Mouse (Mus musculus): ENCODE measurements around the gene Trap1.
"Not testable (repeated sequence)": the region's sequence is repeated elsewhere in the genome, so short reads cannot be mapped to it uniquely, and the experiment has no call there.

The Trap1 gene

GRCm38 (mm10) chr16:4077384-4078061 is at the start of gene Trap1:
TSS of gene Trap1 (minus strand) at chr16:4077827.
- peak; percentile 93 to 99 for DNase-seq (ENCODE audit: inconsistent age in 2 of 2, low spot score in 1 of 2)

GRCm38 (mm10) chr16:4117072-4117471 is 39.4 kb upstream of the Trap1 start:
- no peak for DNase-seq (ENCODE audit: inconsistent age in 2 of 2, low spot score in 1 of 2)

GRCm38 (mm10) chr16:4100374-4100773 is 22.7 kb upstream of the Trap1 start:
- DNase-seq (ENCODE audit: inconsistent age in 2 of 2, low spot score in 1 of 2): no peak

GRCm38 (mm10) chr16:4097521-4097920 is 19.9 kb upstream of the Trap1 start:
- no peak for DNase-seq (ENCODE audit: inconsistent age in 2 of 2, low spot score in 1 of 2)

GRCm38 (mm10) chr16:4096898-4097297 is 19.3 kb upstream of the Trap1 start:
- DNase-seq (ENCODE audit: inconsistent age in 2 of 2, low spot score in 1 of 2): no peak

GRCm38 (mm10) chr16:4096141-4096540 is 18.5 kb upstream of the Trap1 start:
- peak in 1 of 2 experiments; percentile 24 for DNase-seq (ENCODE audit: inconsistent age in 2 of 2, low spot score in 1 of 2)

GRCm38 (mm10) chr16:4087214-4087913 is 9.7 kb upstream of the Trap1 start:
- DNase-seq (ENCODE audit: inconsistent age in 2 of 2, low spot score in 1 of 2): no peak

GRCm38 (mm10) chr16:4085851-4086387 is 8.3 kb upstream of the Trap1 start:
- DNase-seq (ENCODE audit: inconsistent age in 2 of 2, low spot score in 1 of 2): no peak

GRCm38 (mm10) chr16:4085051-4085450 is 7.4 kb upstream of the Trap1 start:
- DNase-seq (ENCODE audit: inconsistent age in 2 of 2, low spot score in 1 of 2): no peak

- not testable (repeated sequence) for DNase-seq (ENCODE audit: inconsistent age in 2 of 2, low spot score in 1 of 2)
Measured at GRCm38 (mm10) chr16:4080419-4080818, 2.8 kb upstream of the Trap1 start.

- no peak for DNase-seq (ENCODE audit: inconsistent age in 2 of 2, low spot score in 1 of 2)
Measured at GRCm38 (mm10) chr16:4079656-4080055, 2.0 kb upstream of the Trap1 start.

- peak in 1 of 2 experiments; percentile 60 for DNase-seq (ENCODE audit: inconsistent age in 2 of 2, low spot score in 1 of 2)
Measured at GRCm38 (mm10) chr16:4078302-4078701, 675 bp upstream of the Trap1 start.

GRCm38 (mm10) chr16:4074836-4075235 is 2.8 kb downstream of the Trap1 start:
- no peak for DNase-seq (ENCODE audit: inconsistent age in 2 of 2, low spot score in 1 of 2)

- DNase-seq (ENCODE audit: inconsistent age in 2 of 2, low spot score in 1 of 2): no peak
Measured at GRCm38 (mm10) chr16:4074297-4074696, 3.3 kb downstream of the Trap1 start.

GRCm38 (mm10) chr16:4068588-4068987 is 9.0 kb downstream of the Trap1 start:
- DNase-seq (ENCODE audit: inconsistent age in 2 of 2, low spot score in 1 of 2): peak; percentile 45 to 78

GRCm38 (mm10) chr16:4064945-4065344 is 12.7 kb downstream of the Trap1 start:
- no peak for DNase-seq (ENCODE audit: inconsistent age in 2 of 2, low spot score in 1 of 2)

- no peak for DNase-seq (ENCODE audit: inconsistent age in 2 of 2, low spot score in 1 of 2)
Measured at GRCm38 (mm10) chr16:4053811-4054210, 23.8 kb downstream of the Trap1 start.

GRCm38 (mm10) chr16:4052601-4053000 is 25.0 kb downstream of the Trap1 start:
- DNase-seq (ENCODE audit: inconsistent age in 2 of 2, low spot score in 1 of 2): no peak

- no peak for DNase-seq (ENCODE audit: inconsistent age in 2 of 2, low spot score in 1 of 2)
Measured at GRCm38 (mm10) chr16:4045524-4045923, 32.1 kb downstream of the Trap1 start.

GRCm38 (mm10) chr16:4044093-4044492 is 33.5 kb downstream of the Trap1 start:
- DNase-seq (ENCODE audit: inconsistent age in 2 of 2, low spot score in 1 of 2): peak in 1 of 2 experiments; percentile 43

- no peak for DNase-seq (ENCODE audit: inconsistent age in 2 of 2, low spot score in 1 of 2)
Measured at GRCm38 (mm10) chr16:4041646-4042045, 36.0 kb downstream of the Trap1 start.

- no peak for DNase-seq (ENCODE audit: inconsistent age in 2 of 2, low spot score in 1 of 2)
Measured at GRCm38 (mm10) chr16:4040206-4040605, 37.4 kb downstream of the Trap1 start.

All from adrenal gland, adult (tissue).